Mouse (Mus musculus) embryo, embryonic 11 days (tissue): ENCODE results near the gene Tmem38a.
A peak's percentile ranks its signal among the peaks of the same experiment; 100 is the strongest.

Experiments
- DNase-seq: peaks from one replicate; pipeline ENCODE4 v3.0.0-alpha.2; 2015

Tmem38a gene

DNA sequence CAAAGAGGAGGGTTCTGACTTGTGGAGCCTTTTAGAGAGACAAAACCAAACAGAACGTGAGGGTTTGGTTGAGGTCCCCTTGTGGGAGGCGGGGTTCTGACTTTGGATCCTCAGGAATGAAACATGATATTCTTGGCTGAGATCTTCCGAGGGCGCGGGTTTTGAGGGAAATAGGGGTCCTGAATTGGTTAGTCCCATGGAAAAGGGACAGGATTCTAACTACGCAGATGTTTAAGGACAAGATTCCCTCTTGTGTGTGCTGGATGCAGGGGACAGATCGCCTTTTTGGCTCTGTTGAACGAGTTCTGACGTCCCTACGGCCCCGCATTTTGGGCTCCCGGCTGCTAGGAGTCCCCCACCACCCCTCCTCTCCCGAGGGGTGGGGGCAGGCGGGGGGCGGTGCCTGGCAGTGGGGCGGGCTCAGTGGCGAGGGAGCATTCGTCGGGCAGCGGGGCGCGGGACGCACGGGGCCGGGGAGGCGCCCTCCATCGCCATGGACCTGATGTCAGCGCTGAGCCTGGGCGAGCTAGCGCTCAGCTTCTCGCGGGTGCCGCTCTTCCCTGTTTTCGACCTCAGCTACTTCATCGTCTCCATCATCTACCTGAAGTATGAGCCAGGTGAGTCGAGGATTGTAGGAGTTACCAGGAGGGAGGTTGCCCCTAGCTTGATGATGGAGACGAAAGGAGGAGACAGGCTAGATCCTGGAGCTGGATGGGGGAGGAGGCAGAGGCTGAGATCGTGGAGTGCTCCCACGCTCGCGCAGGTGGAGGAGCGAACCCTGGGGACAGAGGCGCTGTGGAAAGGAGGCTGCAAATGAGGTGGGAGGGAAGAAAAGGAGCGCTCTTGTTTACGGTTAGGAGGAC is at the start of gene Tmem38a:
Gene Tmem38a, plus strand, starts transcription at position 445 of the 863 bp plus-strand sequence.
- peak; percentile 82 for DNase-seq

DNA sequence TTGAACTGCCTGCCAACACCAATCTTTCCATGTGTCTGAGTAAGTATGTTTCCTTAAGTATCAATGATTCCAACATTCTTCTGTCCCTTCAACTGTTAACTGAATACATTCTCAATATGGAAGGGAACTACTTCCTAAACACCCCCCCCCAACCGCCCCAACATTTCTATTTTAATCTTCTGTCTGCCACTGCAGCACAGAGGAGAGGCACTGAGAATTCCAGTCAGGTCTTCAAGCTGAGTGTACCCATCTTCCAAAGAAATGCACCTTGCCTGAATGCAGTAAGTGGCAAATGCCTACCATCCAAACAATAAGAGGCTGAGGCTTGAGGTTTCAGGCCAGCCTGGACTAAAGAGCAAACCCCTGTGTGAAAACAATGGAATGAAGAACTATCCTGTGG is 39.8 kb upstream of the Tmem38a start:
- no peak for DNase-seq

DNA sequence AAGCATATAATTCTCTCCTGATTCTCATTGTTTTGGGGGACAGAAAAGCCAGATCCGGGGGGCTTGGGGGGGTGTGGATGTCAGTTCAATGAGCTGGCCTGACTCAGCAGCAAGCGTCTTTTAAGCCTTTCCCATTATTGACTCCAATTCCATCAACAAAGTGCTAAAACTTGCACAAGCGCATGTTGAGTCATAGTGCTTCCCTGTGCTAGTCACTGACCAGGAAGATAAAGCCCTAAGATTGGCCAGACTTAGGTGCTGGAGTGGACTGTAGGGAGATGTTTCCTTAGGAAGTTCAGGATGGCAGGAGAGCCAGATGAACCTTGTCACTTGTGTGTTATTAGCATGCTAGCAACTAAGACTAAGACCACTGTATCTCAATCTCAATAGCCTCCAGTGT is 37.0 kb upstream of the Tmem38a start:
- DNase-seq = no peak

DNA sequence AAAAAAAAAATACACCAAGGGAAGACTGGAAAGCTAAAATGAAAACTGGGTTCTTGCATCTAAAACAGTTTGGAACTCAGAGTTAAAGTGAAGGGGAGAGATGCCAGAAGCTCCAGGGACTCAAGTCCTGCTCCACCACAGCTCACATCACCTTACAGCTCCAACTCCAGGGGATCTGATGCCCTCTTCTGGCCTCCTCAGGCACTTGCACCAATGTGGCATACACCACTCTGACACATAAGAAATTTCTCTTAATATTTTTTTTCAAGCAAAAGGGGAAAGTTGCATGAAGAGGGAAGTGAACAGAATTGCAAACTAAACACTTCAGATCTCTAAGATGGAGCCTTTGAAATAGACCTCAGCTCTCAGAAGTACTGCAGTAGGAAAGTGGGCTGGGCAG is 32.6 kb upstream of the Tmem38a start:
- DNase-seq = no peak

DNA sequence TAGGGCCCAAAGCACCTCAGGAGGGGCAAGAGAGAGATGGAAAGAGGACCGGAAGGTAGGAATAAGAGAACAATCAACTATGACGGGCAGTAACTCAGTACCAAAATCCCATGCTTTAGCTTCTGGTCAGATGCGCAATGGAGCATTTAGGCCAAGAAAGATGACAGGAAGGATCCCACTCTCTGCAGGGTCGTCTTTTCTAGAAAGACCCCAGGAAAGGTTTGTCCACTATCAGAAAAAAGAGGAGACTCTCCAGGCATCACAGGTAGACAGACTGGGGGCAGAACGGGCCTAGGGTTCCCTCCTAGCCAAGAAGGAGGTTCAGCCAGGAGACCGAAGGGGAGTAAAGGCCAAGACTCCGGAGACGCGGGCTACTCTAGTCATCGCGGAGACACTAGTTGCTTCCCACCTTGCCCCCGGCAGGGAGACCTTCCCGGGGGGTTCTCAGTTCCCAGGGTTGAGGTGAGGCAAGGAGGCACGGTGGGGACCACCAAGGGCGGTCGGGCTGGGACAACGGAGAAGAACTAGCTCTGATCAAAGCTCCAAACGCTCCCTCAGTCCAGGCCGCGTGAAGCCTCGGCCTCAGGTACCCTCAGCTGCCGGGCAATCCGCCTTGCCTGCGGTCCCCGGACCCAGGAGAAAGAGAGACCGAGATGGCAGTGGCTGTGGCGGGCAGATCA is 24.6 kb upstream of the Tmem38a start:
- peak; percentile 1 for DNase-seq

DNA sequence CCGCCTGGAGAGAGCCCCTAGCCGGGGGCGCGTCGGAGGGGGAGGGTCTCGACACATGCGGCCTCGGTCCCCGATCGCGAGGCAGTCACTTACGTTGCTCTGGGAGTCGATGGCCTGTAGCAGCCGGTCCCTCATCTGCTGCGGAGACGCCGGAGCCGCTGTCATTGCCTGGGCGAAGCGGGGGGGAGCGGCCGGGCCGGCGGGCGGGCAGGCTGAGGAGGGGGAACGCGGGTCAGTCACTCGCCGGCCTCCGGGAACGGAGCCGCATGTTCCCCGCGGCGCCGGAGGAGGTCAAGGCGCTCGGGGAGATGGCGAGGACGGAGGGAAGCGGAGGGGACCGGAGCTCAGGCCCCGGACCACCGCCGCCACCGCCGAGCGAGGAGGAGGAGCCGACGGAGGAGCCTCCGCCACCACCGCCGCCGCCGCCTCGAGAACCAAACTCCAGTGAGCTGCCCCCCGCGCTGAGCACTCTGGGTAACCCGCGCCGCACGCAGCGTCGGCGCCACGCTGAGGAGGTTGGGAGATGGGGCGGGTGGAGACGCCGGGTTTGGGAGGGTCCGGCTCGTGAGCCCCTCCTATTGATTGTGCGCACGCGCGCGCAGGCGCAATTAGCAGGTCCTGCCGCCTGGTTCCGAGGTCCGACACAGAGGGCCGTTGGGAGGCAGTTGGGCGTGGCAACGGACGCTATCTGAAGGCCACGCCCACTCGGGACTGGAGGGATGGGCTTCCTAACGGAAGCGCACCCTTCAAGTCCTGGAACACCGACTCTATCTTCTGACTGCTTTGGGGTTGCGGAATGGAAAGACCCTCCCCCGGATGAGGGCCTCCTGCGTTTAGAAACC is 23.8 kb upstream of the Tmem38a start, which contains the start of gene Med26:
Gene Med26, minus strand, starts transcription at position 469 of the 842 bp plus-strand sequence.
- DNase-seq = peak; percentile 100

DNA sequence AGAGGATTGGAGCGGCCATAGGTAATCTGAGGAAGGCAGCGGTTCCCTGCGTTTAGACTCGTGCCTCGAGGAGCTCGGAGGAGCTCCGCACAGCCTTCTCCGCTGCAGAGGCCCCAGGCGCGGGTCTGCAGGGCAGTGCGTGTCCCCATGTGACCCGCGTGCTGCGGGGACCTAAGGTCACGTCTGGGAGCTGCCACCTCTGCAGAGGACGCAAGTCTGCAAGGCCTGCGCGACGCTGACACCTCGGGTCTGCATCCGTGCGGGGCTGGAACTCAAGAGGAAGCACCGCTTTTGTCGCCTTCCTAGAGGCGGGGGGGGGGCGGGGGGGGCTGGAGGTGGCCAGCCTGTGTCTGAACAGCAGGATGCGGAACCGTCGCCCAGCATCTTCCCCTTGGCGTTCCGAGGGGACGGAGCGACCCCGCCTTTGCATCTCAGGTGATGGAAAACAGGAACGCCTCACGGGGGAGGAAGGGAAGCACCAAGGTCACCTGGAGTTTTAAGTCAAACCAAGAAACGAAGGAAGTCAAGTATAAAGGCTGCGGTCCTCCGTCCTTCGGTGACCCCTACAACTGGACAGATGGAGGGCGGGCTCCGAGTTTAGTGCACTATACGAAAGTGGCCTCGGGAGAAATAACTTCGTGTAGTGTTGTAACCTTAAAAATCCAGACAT is 23.1 kb upstream of the Tmem38a start:
- DNase-seq = no peak

DNA sequence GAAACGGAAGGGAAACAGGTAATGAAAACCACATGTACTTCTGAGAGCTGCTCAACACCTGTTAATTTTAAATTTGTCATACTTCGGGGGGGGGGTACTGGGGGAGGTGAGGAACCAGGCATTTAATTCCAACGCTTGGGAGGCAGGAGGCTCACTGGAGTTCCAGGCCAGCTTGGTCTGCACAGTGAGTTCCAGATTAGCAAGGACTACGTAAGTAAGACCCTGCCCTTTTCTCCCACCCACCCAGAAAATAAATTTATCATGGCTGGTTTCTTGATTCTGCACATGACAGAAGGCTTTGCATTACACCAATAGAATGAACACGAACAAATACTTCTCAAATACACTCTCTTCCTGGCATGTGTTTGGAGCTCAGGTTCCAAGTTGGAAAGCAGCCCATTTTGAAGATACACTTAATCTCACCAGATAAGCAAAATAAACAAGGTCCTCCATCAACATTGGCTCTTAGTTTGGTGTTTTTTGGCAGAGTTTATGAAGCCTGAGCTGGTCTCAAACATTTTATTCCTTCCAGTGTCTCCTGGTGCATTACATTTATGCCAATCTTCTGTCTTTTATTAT is 22.5 kb upstream of the Tmem38a start:
- no peak for DNase-seq

DNA sequence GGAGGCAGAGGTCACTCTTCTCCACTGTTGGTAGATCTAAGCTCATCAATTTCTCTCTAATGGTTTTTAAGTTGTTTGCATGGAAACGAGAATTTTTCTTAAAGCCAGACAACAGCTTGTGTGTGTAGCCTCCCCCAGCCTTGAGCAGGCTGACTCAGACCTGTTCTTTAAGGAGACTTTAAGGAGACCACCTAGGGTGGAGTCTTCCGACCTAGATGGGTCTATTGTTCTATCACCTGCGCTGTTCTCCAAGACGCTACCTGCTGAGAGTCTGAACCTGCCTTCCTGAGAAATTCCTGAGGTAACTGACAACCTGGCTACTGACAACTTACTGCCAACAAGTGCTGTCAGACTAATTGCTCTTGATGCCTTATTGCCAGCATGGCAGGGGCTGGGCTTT is 16.1 kb upstream of the Tmem38a start:
- no peak for DNase-seq

DNA sequence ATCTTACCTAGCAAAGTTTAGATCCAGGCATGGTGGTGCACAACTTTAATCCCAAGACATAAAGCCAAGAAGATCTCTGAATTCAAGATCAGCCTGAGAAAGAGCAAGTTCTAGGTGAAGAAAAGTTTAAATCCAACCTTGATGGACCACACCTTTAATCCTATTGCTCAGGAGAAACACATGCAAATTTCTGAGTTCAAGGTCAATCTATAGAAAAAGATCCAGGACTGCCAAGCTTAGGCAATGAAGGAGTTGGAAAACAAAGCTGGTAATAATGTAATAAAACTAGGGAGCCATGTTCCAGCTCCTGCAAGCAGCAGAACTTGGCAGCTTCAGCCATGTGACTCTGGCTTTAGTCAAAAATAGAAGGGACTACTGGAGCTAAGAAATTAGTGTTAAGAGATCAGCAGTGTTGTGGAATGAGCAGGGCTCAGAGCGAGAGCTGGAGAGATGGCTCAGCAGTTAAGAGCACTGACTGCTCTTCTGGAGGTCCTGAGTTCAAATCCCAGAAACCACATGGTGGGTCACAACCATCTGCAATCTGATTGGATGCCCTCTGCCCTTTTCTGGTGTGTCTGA is 10.7 kb upstream of the Tmem38a start:
- DNase-seq = no peak

DNA sequence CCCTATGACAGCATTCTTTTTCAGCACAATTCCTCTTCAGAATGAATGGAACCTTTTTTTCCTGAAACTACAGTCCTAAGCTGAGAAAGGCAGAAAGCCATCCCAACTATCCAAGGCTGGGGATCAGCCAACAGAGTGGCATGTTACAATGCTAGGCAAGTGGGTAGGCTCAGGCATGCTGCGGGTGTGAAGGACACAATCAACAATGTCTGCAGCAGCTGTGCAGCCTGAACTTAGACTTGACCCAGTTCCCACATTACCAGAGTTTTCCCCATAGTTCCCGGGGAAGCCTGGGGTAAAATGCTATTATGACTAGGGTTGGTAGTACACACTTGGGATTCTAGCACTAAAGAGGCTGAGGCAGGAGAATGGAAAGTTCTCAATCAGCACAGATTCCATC is 5.9 kb upstream of the Tmem38a start:
- DNase-seq = no peak

DNA sequence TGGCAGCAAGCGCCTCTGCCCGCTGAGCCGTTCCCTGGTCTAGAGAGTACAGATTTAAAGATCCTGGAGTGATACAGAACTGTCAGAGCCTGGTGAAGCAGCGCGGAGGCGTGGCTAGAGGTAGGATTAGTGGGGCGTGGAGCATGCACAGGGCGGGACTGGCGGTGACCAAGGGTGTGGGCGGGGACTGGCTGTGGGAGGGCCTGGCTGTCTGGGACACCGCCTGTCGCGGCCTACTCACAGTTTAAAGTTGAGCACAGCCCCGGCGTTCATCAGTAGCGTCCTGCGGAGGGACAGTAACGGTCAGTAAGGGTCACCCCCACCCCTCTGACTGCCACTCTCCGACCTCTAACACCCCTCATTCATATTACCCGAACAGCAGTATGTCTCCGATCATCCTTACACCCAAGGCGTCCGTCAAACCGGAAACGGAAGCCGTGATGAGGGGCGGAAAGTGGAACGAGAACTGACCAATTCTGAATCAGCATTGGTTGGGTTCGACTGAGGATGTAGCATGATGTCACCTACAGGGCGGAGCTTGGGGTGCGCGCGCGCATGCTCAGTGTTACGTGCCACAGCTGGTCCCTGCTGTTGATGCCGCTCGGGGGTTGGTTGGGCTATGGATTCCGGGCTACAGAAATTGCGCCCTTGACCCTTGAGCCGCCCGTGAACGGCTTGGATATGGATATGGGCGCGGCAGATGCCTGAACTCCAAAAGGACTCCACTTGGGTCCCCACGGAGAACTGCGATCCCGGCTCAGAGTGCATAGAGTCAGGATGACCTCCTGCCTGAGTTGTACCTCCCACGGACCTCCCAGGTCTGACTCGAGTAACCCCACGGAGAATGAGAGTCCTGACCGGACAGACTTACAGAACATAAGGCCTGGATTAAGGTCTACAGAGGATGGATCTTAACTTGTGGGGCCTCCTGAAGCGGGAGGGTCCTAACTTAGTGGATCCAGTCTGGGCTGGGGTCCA is 933 bp upstream of the Tmem38a start, which contains the start of gene Smim7:
Gene Smim7, minus strand, starts transcription at position 456 of the 978 bp plus-strand sequence.
- DNase-seq = peak; percentile 98

DNA sequence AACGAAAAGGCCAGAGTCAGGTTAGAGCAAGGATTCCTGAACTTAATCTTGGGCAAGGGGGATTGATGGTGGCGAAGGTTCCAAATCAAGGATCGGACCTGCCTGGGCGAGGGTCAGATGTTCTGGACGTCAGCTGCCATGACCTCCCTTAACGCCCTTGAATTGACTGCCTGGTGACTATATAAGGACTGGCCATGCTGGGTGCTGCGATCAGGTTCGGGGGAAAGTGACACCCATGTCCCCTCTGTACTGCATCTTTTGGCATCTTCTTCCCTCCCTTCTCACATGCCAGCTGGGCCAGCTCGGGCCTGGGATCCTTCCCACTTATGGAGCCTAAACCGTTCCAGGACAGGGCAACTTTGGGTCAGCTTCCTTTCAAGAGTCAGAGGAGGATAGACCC is 652 bp downstream of the Tmem38a start:
- peak; percentile 10 for DNase-seq

DNA sequence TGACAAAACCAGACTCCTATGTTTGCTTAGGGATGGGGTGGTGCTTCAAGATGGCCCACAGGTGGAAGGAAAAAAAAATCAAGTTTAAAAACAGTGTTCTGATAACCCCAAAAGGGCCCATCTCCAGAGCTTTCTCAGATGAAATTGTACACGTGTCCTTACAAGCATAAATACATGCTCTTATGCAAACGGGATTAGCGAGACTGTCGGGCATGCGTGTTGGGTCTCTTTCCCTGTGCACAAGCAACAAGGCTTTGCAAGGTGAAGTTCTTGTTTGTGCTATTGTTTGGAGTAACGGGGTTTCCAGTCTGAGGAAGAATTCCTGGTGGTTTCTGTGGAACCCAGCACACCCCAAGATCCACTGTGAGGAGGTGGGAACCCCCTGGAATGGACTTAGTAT is 1.6 kb downstream of the Tmem38a start:
- DNase-seq = no peak

DNA sequence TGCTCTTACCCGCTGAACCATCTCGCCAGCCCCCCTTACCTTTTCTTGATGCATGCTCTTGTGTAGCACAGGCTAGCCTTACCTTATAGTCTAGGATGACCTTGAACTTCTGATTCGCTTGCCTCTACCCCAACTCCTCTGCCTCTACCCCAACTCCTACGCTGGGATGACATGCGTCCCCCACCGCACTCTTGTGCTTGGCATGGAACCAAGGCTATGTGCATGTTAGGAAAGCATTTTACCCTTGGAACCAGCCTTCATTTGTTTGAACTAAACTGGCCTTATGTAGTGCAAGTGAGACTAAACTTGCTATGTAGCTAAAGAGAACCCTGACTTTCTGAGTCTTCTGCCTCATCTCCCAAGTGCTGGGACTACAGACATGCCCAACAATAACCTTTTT is 4.1 kb downstream of the Tmem38a start:
- no peak for DNase-seq

DNA sequence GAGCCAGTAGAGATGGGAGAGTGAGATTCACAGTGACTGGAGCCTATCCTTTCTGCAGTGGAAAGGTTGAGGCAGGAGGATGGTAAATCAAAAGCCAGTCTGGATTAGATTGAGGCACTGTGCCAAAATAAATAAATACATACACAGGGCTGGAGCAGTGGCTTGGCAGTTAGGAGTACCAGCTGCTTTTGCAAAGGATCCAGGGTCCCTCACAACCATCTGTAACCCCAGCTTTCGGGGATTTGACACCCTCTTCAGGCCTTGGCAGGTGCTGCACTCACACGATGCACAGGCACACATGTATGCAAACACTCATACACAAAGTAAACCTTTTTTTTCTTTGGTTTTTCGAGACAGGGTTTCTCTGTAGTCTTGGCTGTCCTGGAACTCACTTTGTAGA is 5.4 kb downstream of the Tmem38a start:
- no peak for DNase-seq

DNA sequence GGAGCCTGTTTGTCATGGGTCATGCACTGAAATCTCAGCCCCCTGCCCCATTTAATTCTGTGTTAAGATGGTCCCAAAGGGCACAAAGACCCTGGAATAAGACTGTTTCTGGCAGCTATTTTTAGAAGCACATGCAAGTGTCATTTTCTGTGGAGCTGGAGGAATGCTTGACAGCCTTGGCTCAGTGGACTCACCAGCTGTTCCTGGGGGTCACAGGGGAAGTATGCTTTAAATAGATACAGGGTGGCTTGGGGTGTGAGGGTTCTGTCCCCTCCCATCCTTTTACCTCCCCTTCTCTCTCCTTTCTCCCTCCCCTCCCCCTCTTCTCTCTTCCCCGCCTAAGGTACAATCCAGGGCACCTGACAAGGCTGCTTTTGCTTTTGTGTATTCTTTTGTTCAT is 6.1 kb downstream of the Tmem38a start:
- DNase-seq = no peak

DNA sequence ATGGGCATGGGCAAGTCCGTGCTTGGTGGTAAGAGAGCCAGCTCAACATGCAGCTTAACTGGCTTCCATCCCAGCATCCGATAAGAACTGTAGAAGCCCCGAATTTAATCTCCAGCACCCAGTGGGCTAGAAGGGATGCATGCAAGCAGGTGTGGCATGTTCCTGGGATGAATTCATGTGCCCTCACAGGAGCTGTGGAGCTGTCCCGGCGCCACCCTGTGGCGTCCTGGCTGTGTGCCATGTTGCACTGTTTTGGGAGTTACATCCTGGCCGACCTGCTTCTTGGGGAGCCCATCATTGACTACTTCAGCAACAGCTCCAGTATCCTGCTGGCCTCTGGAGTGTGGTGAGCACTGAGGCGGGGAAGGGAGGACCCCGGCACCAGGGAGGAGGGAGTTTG is 7.5 kb downstream of the Tmem38a start:
- DNase-seq = no peak

DNA sequence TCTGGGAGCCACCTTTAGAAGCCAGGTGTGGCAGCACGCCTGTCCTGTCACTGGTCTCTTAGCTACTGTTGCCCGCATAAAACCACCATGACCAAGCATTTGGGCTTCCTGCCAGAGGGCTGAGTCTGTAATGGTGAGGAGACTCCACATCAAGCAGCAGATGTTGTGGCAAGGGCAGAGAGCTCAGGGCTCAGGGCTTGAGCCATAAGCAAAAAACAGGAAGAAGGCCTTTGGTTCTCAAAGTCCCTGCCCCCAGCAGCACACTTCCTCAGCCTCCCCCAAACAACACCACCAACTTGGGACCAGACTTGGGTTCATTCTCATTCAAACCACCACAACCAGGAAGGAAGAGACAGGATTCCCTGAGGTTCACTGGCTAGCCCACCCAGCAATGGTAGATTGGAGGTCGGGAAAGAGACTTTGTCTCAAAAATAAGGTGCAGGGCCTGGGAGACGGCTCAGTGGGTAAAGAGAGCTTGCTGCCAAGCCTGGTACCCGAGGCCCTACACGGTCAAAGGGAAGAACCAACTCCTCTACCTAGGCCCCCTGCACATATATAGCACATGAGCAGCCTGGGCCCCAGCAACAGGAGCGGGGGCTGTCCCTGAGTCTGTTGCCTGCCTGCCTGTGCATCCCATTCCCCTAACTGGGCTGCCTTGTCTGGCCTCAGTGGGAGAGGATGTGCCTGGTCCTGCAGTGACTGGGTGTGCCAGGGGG is 11.4 kb downstream of the Tmem38a start:
- no peak for DNase-seq

DNA sequence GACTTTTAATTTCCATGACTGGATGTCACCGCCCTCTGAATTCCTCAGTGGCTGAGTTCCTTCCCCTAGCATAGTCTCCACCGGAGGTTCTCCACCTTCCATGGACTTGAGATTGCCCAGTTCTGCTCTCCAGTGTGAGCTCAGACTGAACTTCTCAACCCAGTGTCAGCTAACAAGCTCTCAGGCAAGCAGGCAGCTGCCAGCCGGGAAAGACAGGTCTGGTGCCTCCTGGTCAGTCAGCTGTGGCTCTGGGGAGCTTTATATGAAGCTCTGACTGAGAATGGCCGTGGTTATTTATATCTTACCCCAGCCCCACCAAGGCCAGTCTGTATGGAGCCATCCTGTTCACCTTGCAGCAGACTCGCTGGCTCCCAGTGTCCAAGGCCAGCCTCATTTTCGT is 12.5 kb downstream of the Tmem38a start:
- no peak for DNase-seq
